Mouse (Mus musculus) ES-Bruce4 (cell line): ENCODE data around the gene Spata31d1d.

Source experiments
- CTCF ChIP-seq: IDR thresholded peaks from one replicate; pipeline ENCODE4 v1.8.1; 2011; ENCODE audit warnings: low read depth, low read length
- EP300 ChIP-seq: IDR thresholded peaks from 2 replicates; pipeline ENCODE4 v1.6.1; 2011; ENCODE audit warnings: low read depth, low read length; ENCODE audit not compliant: insufficient read depth
- POLR2A ChIP-seq: IDR thresholded peaks from one replicate; pipeline ENCODE4 v1.8.1; 2011; ENCODE audit warnings: low read length; ENCODE audit not compliant: insufficient read depth

GRCm38 (mm10) chr13:59691478-59691877, 40.1 kb downstream of the Spata31d1d start:
- no peak for TF ChIP-seq CTCF
- TF ChIP-seq POLR2A: no peak
- no peak for TF ChIP-seq EP300
